Mouse (Mus musculus): ENCODE results near the gene Cpsf2.

DNA sequence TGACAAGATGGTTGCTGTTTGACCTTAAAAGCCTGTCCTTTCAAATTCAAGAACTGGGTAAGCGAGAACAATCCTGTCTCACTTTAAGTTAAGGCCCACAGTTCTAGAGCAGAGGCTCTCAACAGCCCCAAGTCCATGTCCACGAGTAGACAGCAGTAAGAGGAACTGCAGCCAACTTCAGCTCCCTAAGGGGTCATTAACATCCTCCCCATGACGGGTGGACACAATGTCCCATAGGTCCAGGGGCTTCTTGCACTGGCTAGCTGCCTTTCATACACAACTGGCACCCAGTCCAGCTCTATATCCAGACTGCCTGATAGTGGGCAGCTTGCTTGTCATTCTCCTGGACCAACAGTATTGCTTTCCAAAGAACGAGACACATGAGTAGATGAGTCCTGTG lies 27.0 kb upstream of the Cpsf2 start:
- TF ChIP-seq GATA1 (IDR thresholded peaks at IDR 0.05; ENCODE audit: low read length), result no peak
- no peak for TF ChIP-seq TAL1 (IDR thresholded peaks at IDR 0.05; ENCODE audit: low read length)

All from erythroblast, embryonic 14.5 days (primary cell).